Mouse (Mus musculus): ENCODE data around the gene Ccnb1ip1. TPM values are rescaled to one million over a fixed set of nuclear protein-coding genes. Genes with fewer than 3 reads are reported as not detected.

Ccnb1ip1 gene
- not detected for polyA plus RNA-seq (2014; fragmentation: Illumina TruSeq; extraction: RNeasy Lipid Tissue Mini Kit (QIAGEN cat#74804); ENCODE audit: insufficient read depth, low read depth, low replicate concordance)

DNA sequence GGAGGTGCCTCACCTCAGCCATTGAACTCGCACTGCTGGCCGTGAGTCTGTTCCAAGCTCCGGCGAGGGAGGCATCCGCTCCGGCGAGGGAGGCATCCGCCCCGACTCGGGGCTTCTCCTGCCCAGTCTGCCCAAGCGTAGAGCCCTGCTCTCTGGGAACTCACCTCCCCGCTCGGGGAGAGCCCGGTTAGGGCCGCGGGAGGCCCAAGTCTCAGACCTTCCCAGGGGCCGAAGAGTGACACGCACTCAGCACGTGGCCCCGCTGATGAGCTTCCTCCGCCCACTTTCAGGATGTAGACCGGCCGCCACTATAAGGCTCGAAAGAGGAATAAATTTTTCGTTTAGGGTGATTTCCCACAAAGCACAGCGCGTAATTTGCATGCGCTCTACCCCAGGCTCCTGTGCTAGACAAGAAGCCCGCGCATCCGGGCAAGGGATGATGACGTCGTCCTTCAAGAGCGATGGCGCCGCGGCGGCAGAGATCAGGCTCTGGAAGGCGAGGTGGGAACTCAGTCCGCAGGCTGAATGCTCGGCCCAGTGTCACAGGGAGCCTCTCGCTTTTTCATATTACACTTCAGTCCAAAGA lies at the start of gene Ccnb1ip1, which contains the start of gene Parp2:
Ccnb1ip1 (minus strand) TSS at position 246 of the 586 bp plus-strand sequence.
Parp2 (plus strand) TSS at position 355 of the 586 bp plus-strand sequence.

DNA sequence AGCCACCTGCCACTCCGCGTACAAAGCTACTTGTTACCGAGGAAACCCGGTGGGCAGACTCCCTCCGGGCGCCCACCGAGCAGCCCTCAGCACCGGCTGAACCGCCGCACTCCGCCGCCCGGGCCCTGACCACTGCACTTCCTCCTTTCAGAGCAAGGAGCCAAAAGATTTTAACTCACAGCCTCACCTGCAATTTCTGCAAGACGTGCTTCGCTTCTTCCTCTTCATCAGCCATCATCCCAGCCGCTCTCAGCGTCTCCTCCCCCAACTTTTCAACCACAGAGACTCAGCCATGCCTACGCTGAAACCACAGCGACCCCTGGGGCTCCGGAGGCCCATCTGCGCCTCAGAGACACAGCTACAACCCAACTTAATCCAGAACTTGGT lies 22.3 kb downstream of the Ccnb1ip1 start, which contains the start of gene Ttc5:
Ttc5 (minus strand) TSS at position 269 of the 387 bp plus-strand sequence.

DNA sequence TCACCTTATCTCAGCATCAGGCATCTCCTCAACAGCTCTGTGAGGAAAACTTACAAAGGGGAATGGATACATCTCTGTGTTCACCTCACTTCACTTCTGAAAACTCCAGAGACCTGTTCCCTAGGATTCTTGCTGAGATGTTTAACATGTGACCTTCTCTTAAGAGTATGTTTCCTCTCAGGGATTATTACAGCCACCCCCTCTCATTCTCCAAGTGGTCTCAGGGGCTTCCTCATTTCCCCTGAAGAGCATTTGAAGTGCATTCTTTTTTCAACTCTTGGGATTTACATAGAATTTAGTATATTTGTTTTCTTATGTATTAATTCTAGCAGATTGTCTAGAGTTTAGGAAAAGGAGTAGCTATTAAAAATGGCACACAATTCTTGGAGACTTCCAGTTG lies 62.5 kb downstream of the Ccnb1ip1 start, which contains the start of gene Olfr749:
Olfr749 (minus strand) TSS at position 101 of the 400 bp plus-strand sequence.

Other genes with a start within 250 kb of the Ccnb1ip1 start
- not detected for gene Olfr744, start 192.9 kb downstream of the Ccnb1ip1 start, polyA plus RNA-seq (2014; fragmentation: Illumina TruSeq; extraction: RNeasy Lipid Tissue Mini Kit (QIAGEN cat#74804); ENCODE audit: insufficient read depth, low read depth, low replicate concordance)
- not detected for gene Olfr745, start 168.3 kb downstream of the Ccnb1ip1 start, polyA plus RNA-seq (2014; fragmentation: Illumina TruSeq; extraction: RNeasy Lipid Tissue Mini Kit (QIAGEN cat#74804); ENCODE audit: insufficient read depth, low read depth, low replicate concordance)
- gene Olfr746, start 160.6 kb downstream of the Ccnb1ip1 start, polyA plus RNA-seq (2014; fragmentation: Illumina TruSeq; extraction: RNeasy Lipid Tissue Mini Kit (QIAGEN cat#74804); ENCODE audit: insufficient read depth, low read depth, low replicate concordance) = not detected
- gene Olfr747, start 114.5 kb downstream of the Ccnb1ip1 start, polyA plus RNA-seq (2014; fragmentation: Illumina TruSeq; extraction: RNeasy Lipid Tissue Mini Kit (QIAGEN cat#74804); ENCODE audit: insufficient read depth, low read depth, low replicate concordance) = not detected
- not detected for gene Olfr748, start 100.4 kb downstream of the Ccnb1ip1 start, polyA plus RNA-seq (2014; fragmentation: Illumina TruSeq; extraction: RNeasy Lipid Tissue Mini Kit (QIAGEN cat#74804); ENCODE audit: insufficient read depth, low read depth, low replicate concordance)
- gene Olfr749, start 62.6 kb downstream of the Ccnb1ip1 start, polyA plus RNA-seq (2014; fragmentation: Illumina TruSeq; extraction: RNeasy Lipid Tissue Mini Kit (QIAGEN cat#74804); ENCODE audit: insufficient read depth, low read depth, low replicate concordance) = not detected
- 27.1 TPM for gene Ttc5, start 22.2 kb downstream of the Ccnb1ip1 start, polyA plus RNA-seq (2014; fragmentation: Illumina TruSeq; extraction: RNeasy Lipid Tissue Mini Kit (QIAGEN cat#74804); ENCODE audit: insufficient read depth, low read depth, low replicate concordance)
- 18.8 TPM for gene Parp2, start 109 bp upstream of the Ccnb1ip1 start, polyA plus RNA-seq (2014; fragmentation: Illumina TruSeq; extraction: RNeasy Lipid Tissue Mini Kit (QIAGEN cat#74804); ENCODE audit: insufficient read depth, low read depth, low replicate concordance)
- gene Tep1, start 62.8 kb upstream of the Ccnb1ip1 start, polyA plus RNA-seq (2014; fragmentation: Illumina TruSeq; extraction: RNeasy Lipid Tissue Mini Kit (QIAGEN cat#74804); ENCODE audit: insufficient read depth, low read depth, low replicate concordance) = 24.0 TPM
- 0.58 TPM for gene Klhl33, start 89.8 kb upstream of the Ccnb1ip1 start, polyA plus RNA-seq (2014; fragmentation: Illumina TruSeq; extraction: RNeasy Lipid Tissue Mini Kit (QIAGEN cat#74804); ENCODE audit: insufficient read depth, low read depth, low replicate concordance)
- gene Osgep, start 117.2 kb upstream of the Ccnb1ip1 start, polyA plus RNA-seq (2014; fragmentation: Illumina TruSeq; extraction: RNeasy Lipid Tissue Mini Kit (QIAGEN cat#74804); ENCODE audit: insufficient read depth, low read depth, low replicate concordance) = 62.6 TPM
- 29.3 TPM for gene Apex1, start 117.2 kb upstream of the Ccnb1ip1 start, polyA plus RNA-seq (2014; fragmentation: Illumina TruSeq; extraction: RNeasy Lipid Tissue Mini Kit (QIAGEN cat#74804); ENCODE audit: insufficient read depth, low read depth, low replicate concordance)
- 40.5 TPM for gene Pip4p1, start 123.1 kb upstream of the Ccnb1ip1 start, polyA plus RNA-seq (2014; fragmentation: Illumina TruSeq; extraction: RNeasy Lipid Tissue Mini Kit (QIAGEN cat#74804); ENCODE audit: insufficient read depth, low read depth, low replicate concordance)
- 75.4 TPM for gene Pnp, start 123.3 kb upstream of the Ccnb1ip1 start, polyA plus RNA-seq (2014; fragmentation: Illumina TruSeq; extraction: RNeasy Lipid Tissue Mini Kit (QIAGEN cat#74804); ENCODE audit: insufficient read depth, low read depth, low replicate concordance)
- 28.1 TPM for gene Gm49342, start 136.8 kb upstream of the Ccnb1ip1 start, polyA plus RNA-seq (2014; fragmentation: Illumina TruSeq; extraction: RNeasy Lipid Tissue Mini Kit (QIAGEN cat#74804); ENCODE audit: insufficient read depth, low read depth, low replicate concordance)
- gene Pnp2, start 148.3 kb upstream of the Ccnb1ip1 start, polyA plus RNA-seq (2014; fragmentation: Illumina TruSeq; extraction: RNeasy Lipid Tissue Mini Kit (QIAGEN cat#74804); ENCODE audit: insufficient read depth, low read depth, low replicate concordance) = 1.7 TPM
- not detected for gene Rnase10, start 200.0 kb upstream of the Ccnb1ip1 start, polyA plus RNA-seq (2014; fragmentation: Illumina TruSeq; extraction: RNeasy Lipid Tissue Mini Kit (QIAGEN cat#74804); ENCODE audit: insufficient read depth, low read depth, low replicate concordance)
- gene Rnase9, start 234.1 kb upstream of the Ccnb1ip1 start, polyA plus RNA-seq (2014; fragmentation: Illumina TruSeq; extraction: RNeasy Lipid Tissue Mini Kit (QIAGEN cat#74804); ENCODE audit: insufficient read depth, low read depth, low replicate concordance) = not detected
- not detected for gene Rnase11, start 242.4 kb upstream of the Ccnb1ip1 start, polyA plus RNA-seq (2014; fragmentation: Illumina TruSeq; extraction: RNeasy Lipid Tissue Mini Kit (QIAGEN cat#74804); ENCODE audit: insufficient read depth, low read depth, low replicate concordance)
- not detected for gene Rnase12, start 249.9 kb upstream of the Ccnb1ip1 start, polyA plus RNA-seq (2014; fragmentation: Illumina TruSeq; extraction: RNeasy Lipid Tissue Mini Kit (QIAGEN cat#74804); ENCODE audit: insufficient read depth, low read depth, low replicate concordance)

All from lung, adult 10 weeks (tissue).